Mouse (Mus musculus): ENCODE measurements around the gene Bzw2.
"Not testable (repeated sequence)": the region's sequence is repeated elsewhere in the genome, so short reads cannot be mapped to it uniquely, and the experiment has no call there.

Gene Bzw2

GRCm38 (mm10) chr12:36157638-36158308 lies at the start of gene Bzw2:
Bzw2 (minus strand) TSS chr12:36158080.
- in situ Hi-C loops (cut with MboI, MseI): loop anchor here in 1 of 2 experiments (5.0 kb wide), 1 partner anchor 115 kb away; the partner anchor contains the start of gene Tspan13

GRCm38 (mm10) chr12:36207072-36207799 lies 49.4 kb upstream of the Bzw2 start:
- in situ Hi-C loops (cut with MboI, MseI): no loop called here

GRCm38 (mm10) chr12:36205579-36206119 lies 47.8 kb upstream of the Bzw2 start:
- in situ Hi-C loops (cut with MboI, MseI): not testable (repeated sequence)

GRCm38 (mm10) chr12:36194976-36195375 lies 37.1 kb upstream of the Bzw2 start:
- in situ Hi-C loops (cut with MboI, MseI): no loop called here

GRCm38 (mm10) chr12:36190343-36190742 lies 32.5 kb upstream of the Bzw2 start:
- in situ Hi-C loops (cut with MboI, MseI): no loop called here

- in situ Hi-C loops (cut with MboI, MseI): no loop called here
Measured at GRCm38 (mm10) chr12:36189610-36190009, 31.7 kb upstream of the Bzw2 start.

GRCm38 (mm10) chr12:36187081-36187480 lies 29.2 kb upstream of the Bzw2 start:
- in situ Hi-C loops (cut with MboI, MseI): no loop called here

- in situ Hi-C loops (cut with MboI, MseI): no loop called here
Measured at GRCm38 (mm10) chr12:36182570-36182969, 24.7 kb upstream of the Bzw2 start.

- in situ Hi-C loops (cut with MboI, MseI): no loop called here
Measured at GRCm38 (mm10) chr12:36177227-36177626, 19.3 kb upstream of the Bzw2 start.

- in situ Hi-C loops (cut with MboI, MseI): no loop called here
Measured at GRCm38 (mm10) chr12:36165299-36165698, 7.4 kb upstream of the Bzw2 start.

GRCm38 (mm10) chr12:36164126-36164791 lies 6.4 kb upstream of the Bzw2 start:
- in situ Hi-C loops (cut with MboI, MseI): no loop called here

- in situ Hi-C loops (cut with MboI, MseI): loop anchor here in 1 of 2 experiments (5.0 kb wide), 1 partner anchor 115 kb away; the partner anchor contains the start of gene Tspan13
Measured at GRCm38 (mm10) chr12:36157304-36157637, 609 bp downstream of the Bzw2 start.

- in situ Hi-C loops (cut with MboI, MseI): loop anchor here in 1 of 2 experiments (5.0 kb wide), 1 partner anchor 114 kb away; the partner anchor contains the start of gene Tspan13
Measured at GRCm38 (mm10) chr12:36156637-36157303, 1.1 kb downstream of the Bzw2 start, which contains the start of gene Ankmy2. Ankmy2 (plus strand) TSS chr12:36157114.

- in situ Hi-C loops (cut with MboI, MseI): loop anchor here in 1 of 2 experiments (5.0 kb wide), 1 partner anchor 114 kb away; the partner anchor contains the start of gene Tspan13
Measured at GRCm38 (mm10) chr12:36156101-36156636, 1.7 kb downstream of the Bzw2 start.

GRCm38 (mm10) chr12:36155141-36155641 lies 2.7 kb downstream of the Bzw2 start:
- in situ Hi-C loops (cut with MboI, MseI): loop anchor here in 1 of 2 experiments (5.0 kb wide), 1 partner anchor 113 kb away; the partner anchor contains the start of gene Tspan13

- in situ Hi-C loops (cut with MboI, MseI): no loop called here
Measured at GRCm38 (mm10) chr12:36150737-36151136, 7.1 kb downstream of the Bzw2 start.

- in situ Hi-C loops (cut with MboI, MseI): no loop called here
Measured at GRCm38 (mm10) chr12:36150265-36150664, 7.6 kb downstream of the Bzw2 start.

- in situ Hi-C loops (cut with MboI, MseI): no loop called here
Measured at GRCm38 (mm10) chr12:36146230-36147011, 11.5 kb downstream of the Bzw2 start.

GRCm38 (mm10) chr12:36140401-36140800 lies 17.5 kb downstream of the Bzw2 start:
- in situ Hi-C loops (cut with MboI, MseI): no loop called here

GRCm38 (mm10) chr12:36137192-36137591 lies 20.7 kb downstream of the Bzw2 start:
- in situ Hi-C loops (cut with MboI, MseI): no loop called here
